Comparison of ENCODE assay signal across 8 mouse cellular contexts in genomic region chr11:115381743-115382539, GRCm38 (mm10). TPM values are rescaled to one million over a fixed set of nuclear protein-coding genes. Genes with fewer than 3 reads are reported as not detected.
DNase-seq lines count a peak whose midpoint lies in the region; ATAC-seq and TF ChIP-seq lines count a peak whose summit lies in the region.

Cdr2l (plus strand) TSS chr11:115381916.

- H3K36me3 ChIP-seq in heart, embryonic 11.5 days (ENCODE audit: control insufficient read depth, insufficient read depth, low read length) = no peaks in the 10 kb centered on the region
- no peaks in the 10 kb centered on the region for H3K36me3 ChIP-seq in kidney, embryonic 15.5 days

- DNase-seq in 3134 (ENCODE audit: extremely low read depth, insufficient read length, low spot score) (peak; percentile 87), liver (peak; percentile 76)
- DNase-seq in adrenal gland, postnatal 36 days = peak; percentile 96
- peak; percentile 50 for DNase-seq in naive thymus-derived CD4-positive, alpha-beta T cell, adult 2 months (ENCODE audit: low read depth)
- peak; percentile 92 for DNase-seq in testis, postnatal 10 days (ENCODE audit: low spot score)

- H3K4me2 ChIP-seq in heart, embryonic 11.5 days = peak within 1 kb of the TSS; percentile 75
- peak within 1 kb of the TSS; percentile 88 for H3K4me2 ChIP-seq in kidney, embryonic 15.5 days

- TF ChIP-seq POLR2A in embryonic fibroblast, embryonic 13.5 days (IDR thresholded peaks at IDR 0.05; ENCODE audit: low read depth, low read length) = peak; percentile 80

- no peaks in the 10 kb centered on the region for H3K9me3 ChIP-seq in heart, embryonic 11.5 days (replicated peaks; ENCODE audit: control insufficient read depth, low read length)
- no peaks in the 10 kb centered on the region for H3K9me3 ChIP-seq in kidney, embryonic 15.5 days (replicated peaks)

- H3K4me1 ChIP-seq in embryonic fibroblast, embryonic 13.5 days (ENCODE audit: control insufficient read depth, insufficient read depth, low read length) = peaks cover 21% of the 10 kb centered on the region
- peaks cover 27% of the 10 kb centered on the region for H3K4me1 ChIP-seq in heart, embryonic 11.5 days (ENCODE audit: control insufficient read depth, insufficient read depth, low read length)
- H3K4me1 ChIP-seq in kidney, embryonic 15.5 days = peaks cover 46% of the 10 kb centered on the region

- peak within 1 kb of the TSS; percentile 73 for H3K4me3 ChIP-seq in embryonic fibroblast, embryonic 13.5 days (ENCODE audit: insufficient read depth, low read length)
- H3K4me3 ChIP-seq in heart, embryonic 11.5 days (ENCODE audit: low read depth, low read length) = peak within 1 kb of the TSS; percentile 78
- peak within 1 kb of the TSS; percentile 78 for H3K4me3 ChIP-seq in kidney, embryonic 15.5 days (replicated peaks)

- H3K9ac ChIP-seq in heart, embryonic 11.5 days (ENCODE audit: low read depth, low read length) = peak within 1 kb of the TSS; percentile 85
- H3K9ac ChIP-seq in kidney, embryonic 15.5 days = peak within 1 kb of the TSS; percentile 82

- TF ChIP-seq CTCF in embryonic fibroblast, embryonic 13.5 days (IDR thresholded peaks at IDR 0.05; ENCODE audit: borderline replicate concordance, insufficient read depth, low read length) = no peak

- ATAC-seq in heart, embryonic 11.5 days (replicated peaks; ENCODE audit: insufficient number of reproducible peaks, low FRiP score, low TSS enrichment) = peak; percentile 83
- ATAC-seq in kidney, embryonic 15.5 days (replicated peaks; ENCODE audit: low FRiP score) = peak; percentile 91

- WGBS in heart, embryonic 11.5 days (ENCODE audit: insufficient replicate concordance) = under 1% methylated on average over 76 of the region's 76 CpGs
- under 1% methylated on average over 73 of the region's 76 CpGs for WGBS in kidney, embryonic 15.5 days

- peaks cover 15% of the 10 kb centered on the region; the same call in 1 of the 2 replicates for H3K27me3 ChIP-seq in heart, embryonic 11.5 days (ENCODE audit: control insufficient read depth, insufficient read depth, low read length)
- H3K27me3 ChIP-seq in kidney, embryonic 15.5 days = no peaks in the 10 kb centered on the region

- H3K27ac ChIP-seq in embryonic fibroblast, embryonic 13.5 days (ENCODE audit: insufficient read depth, low read length) = peak within 1 kb of the TSS; percentile 20
- H3K27ac ChIP-seq in heart, embryonic 11.5 days (ENCODE audit: low read depth, low read length) = peak within 1 kb of the TSS; percentile 68
- H3K27ac ChIP-seq in kidney, embryonic 15.5 days = peak within 1 kb of the TSS; percentile 87

RNA-seq across cellular contexts. Expression of gene Cdr2l, which starts in this region (rescaled TPM):
- total RNA-seq in adrenal gland, postnatal 36 days (2021) = 100 to 1,000 TPM in 1 of 2 experiments, 10 to 100 TPM in 1; 82.1 to 136 TPM
- polyA plus RNA-seq in embryonic fibroblast, embryonic 13.5 days (2011; ENCODE audit: insufficient read length, low read depth, missing spikeins) = 24.2 and 29.5 TPM in 2 replicates
- 6.2 and 7.8 TPM in 2 replicates for polyA plus RNA-seq in heart, embryonic 11.5 days (2014; fragmentation: Nextera tagmentation; extraction: Ambion mirVana)
- polyA plus RNA-seq in kidney, embryonic 15.5 days (2015; fragmentation: Nextera tagmentation; extraction: Ambion mirVana) = 10.6 and 10.7 TPM in 2 replicates

Comparison
In these comparisons a context has a peak if more than half of its experiments do, and no peak if none do; other contexts are left out.
1. Peak in every context shown above with its lines: DNase-seq, ATAC-seq, H3K4me3 ChIP-seq and H3K27ac ChIP-seq.
2. H3K27ac ChIP-seq: peak in every context shown above with its lines; median percentile 87 in kidney, embryonic 15.5 days; 68 in heart, embryonic 11.5 days; 20 in embryonic fibroblast, embryonic 13.5 days.